Mouse (Mus musculus) heart, postnatal 0 days (tissue): ENCODE data around the gene Tnxb. TPM values are rescaled to one million over a fixed set of nuclear protein-coding genes. Genes with fewer than 3 reads are reported as not detected.
"Not testable (repeated sequence)": the region's sequence is repeated elsewhere in the genome, so short reads cannot be mapped to it uniquely, and the experiment has no call there.

Source experiments
- ATAC-seq: fragments of 200-750 bp; cut with Nextera tagmentation; 2 replicates; pipeline ENCODE4 v1.8.0; 2017; ENCODE audit warnings: low read depth, moderate number of reproducible peaks, moderate library complexity; ENCODE audit not compliant: insufficient read depth
- DNase-seq: peaks from one replicate; pipeline ENCODE4 v3.0.0-alpha.2; 2016; ENCODE audit warnings: low spot score
- H3K27ac ChIP-seq: fragments of 300-500 bp; sonication (generic); 2 replicates; pipeline ENCODE4 v1.5.1; 2014; ENCODE audit warnings: low read depth, mild to moderate bottlenecking
- H3K27me3 ChIP-seq: fragments of 300-500 bp; sonication (generic); 2 replicates; pipeline ENCODE4 v1.6.1; 2014; ENCODE audit warnings: low read length, mixed read lengths; ENCODE audit not compliant: control insufficient read depth, insufficient read depth
- H3K36me3 ChIP-seq: fragments of 300-500 bp; sonication (generic); replicated peaks from 2 replicates; pipeline ENCODE4 v1.6.1; 2014; ENCODE audit warnings: low read length, mixed read lengths; ENCODE audit not compliant: control insufficient read depth, insufficient read depth
- H3K4me1 ChIP-seq: fragments of 300-500 bp; sonication (generic); 2 replicates; pipeline ENCODE4 v1.6.1; 2014; ENCODE audit warnings: antibody characterized with exemption; ENCODE audit not compliant: control insufficient read depth, insufficient read depth
- H3K4me2 ChIP-seq: fragments of 300-500 bp; sonication (generic); 2 replicates; pipeline ENCODE4 v1.6.1; 2014; ENCODE audit warnings: low read depth, mild to moderate bottlenecking, low read length, moderate library complexity
- H3K4me3 ChIP-seq: fragments of 300-500 bp; sonication (generic); 2 replicates; pipeline ENCODE4 v1.5.1; 2014; ENCODE audit warnings: low read depth, low read length
- H3K9ac ChIP-seq: fragments of 300-500 bp; sonication (generic); replicated peaks from 2 replicates; pipeline ENCODE4 v1.6.1; 2014; ENCODE audit warnings: low read depth, low read length, mixed read lengths
- H3K9me3 ChIP-seq: fragments of 300-500 bp; sonication (generic); replicated peaks from 2 replicates; pipeline ENCODE4 v1.6.1; 2016; ENCODE audit warnings: low read length; ENCODE audit not compliant: control insufficient read depth
- CTCF ChIP-seq: IDR thresholded peaks from 2 replicates; pipeline ENCODE4 v1.5.1; 2016; ENCODE audit warnings: antibody characterized with exemption, control low read depth, low read depth
- EP300 ChIP-seq: IDR thresholded peaks from 2 replicates; pipeline ENCODE4 v1.6.1; 2016; ENCODE audit warnings: antibody characterized with exemption, low read depth
- WGBS: fragments of 180-500 bp; shearing (Covaris S2); extraction: QIAGEN DNeasy Blood & Tissue Kit; methylation state at CpG from one replicate; pipeline ENCODE4 v1.1.7; 2014; 5-methylcytosine and 5-hydroxymethylcytosine counted together
- polyA plus RNA-seq: library from polyadenylated mRNA; unstranded; fragments of >200 nt; fragmentation: Nextera tagmentation; extraction: Ambion mirVana; gene quantifications from 2 replicates; pipeline ENCODE4 v1.2.1, GENCODE M21; 2015
- total RNA-seq: library from RNA; depleted of rRNA; stranded (reverse); fragments of >200 nt; gene quantifications from 2 replicates; pipeline ENCODE4 v1.2.3, GENCODE M21; 2014; ENCODE audit warnings: low replicate concordance

The Tnxb gene
- total and polyA plus RNA-seq, 2 experiments from 2014 or later, result 1.8 to 26.8 TPM

DNA sequence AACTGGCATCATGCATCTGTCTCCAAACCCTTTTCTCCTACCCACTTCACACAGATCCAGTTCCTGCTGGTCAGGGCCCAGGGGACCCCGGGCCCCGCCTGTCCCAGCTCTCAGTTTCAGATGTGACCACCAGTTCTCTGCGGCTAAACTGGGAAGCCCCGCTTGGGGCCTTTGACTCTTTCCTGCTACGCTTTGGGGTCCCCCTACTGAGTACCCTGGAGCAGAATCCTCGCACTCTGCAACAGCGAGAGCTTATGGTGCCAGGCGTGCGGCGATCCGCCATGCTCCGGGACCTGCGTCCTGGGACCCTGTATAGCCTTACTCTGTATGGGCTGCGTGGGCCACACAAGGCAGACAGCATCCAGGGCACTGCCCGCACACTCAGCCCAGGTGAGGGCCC lies 45.9 kb downstream of the Tnxb start:
- no peak overlapping the region for H3K4me2 ChIP-seq
- no peak overlapping the region for H3K27ac ChIP-seq
- DNase-seq, result no peak
- ATAC-seq, result no peak
- H3K36me3 ChIP-seq, result no peaks in the 10 kb centered on the region
- H3K27me3 ChIP-seq, result no peaks in the 10 kb centered on the region
- TF ChIP-seq CTCF, result no peak
- no peak for TF ChIP-seq EP300
- no peaks in the 10 kb centered on the region for H3K4me1 ChIP-seq
- WGBS, result 84% methylated on average over 15 of the region's 15 CpGs
- H3K9ac ChIP-seq, result no peak overlapping the region
- no peak overlapping the region for H3K4me3 ChIP-seq
- no peaks in the 10 kb centered on the region for H3K9me3 ChIP-seq

DNA sequence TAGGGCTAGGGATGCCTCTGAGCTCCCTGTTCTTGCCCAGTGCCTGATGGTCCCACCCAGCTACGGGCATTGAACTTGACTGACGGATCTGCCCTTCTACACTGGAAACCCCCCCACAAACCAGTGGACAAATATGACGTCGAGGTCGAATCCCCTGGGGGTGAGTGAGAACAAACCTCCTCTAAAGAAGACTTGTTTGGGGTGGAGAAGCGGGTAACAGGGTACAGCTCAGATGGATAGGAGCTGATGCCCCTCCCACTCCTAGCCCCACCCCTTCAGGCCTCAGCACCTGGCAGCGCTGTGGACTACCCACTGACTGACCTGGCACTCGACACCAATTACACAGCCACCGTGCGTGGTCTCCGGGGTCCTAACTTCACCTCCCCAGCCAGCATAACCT lies 47.1 kb downstream of the Tnxb start:
- H3K36me3 ChIP-seq, result no peaks in the 10 kb centered on the region
- no peaks in the 10 kb centered on the region for H3K9me3 ChIP-seq
- WGBS, result 76% methylated on average over 11 of the region's 11 CpGs
- no peaks in the 10 kb centered on the region for H3K4me1 ChIP-seq
- ATAC-seq, result no peak
- H3K9ac ChIP-seq, result no peak overlapping the region
- no peak for DNase-seq
- H3K4me3 ChIP-seq, result no peak overlapping the region
- H3K4me2 ChIP-seq, result no peak overlapping the region
- no peak overlapping the region for H3K27ac ChIP-seq
- no peak for TF ChIP-seq EP300
- H3K27me3 ChIP-seq, result no peaks in the 10 kb centered on the region

DNA sequence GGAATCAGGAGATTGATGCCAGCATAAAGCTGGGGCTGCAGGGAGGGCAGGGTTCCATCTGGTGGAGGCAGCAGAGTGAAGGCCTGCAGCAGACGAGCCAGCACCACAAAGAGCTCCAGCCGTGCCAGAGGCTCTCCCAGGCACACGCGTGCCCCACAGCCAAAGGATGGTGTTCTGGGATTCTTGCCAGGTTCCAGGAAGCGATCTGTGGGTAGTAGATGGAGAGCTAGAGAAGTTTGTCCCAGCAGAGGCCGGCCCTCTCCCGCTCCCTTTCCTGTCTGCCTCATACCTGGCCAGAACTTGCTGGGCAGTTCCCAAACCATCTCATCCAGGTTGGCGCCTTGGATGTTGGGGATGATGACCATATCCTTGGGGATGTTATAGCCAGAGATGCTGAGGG lies 49.6 kb downstream of the Tnxb start:
- not testable (repeated sequence) for DNase-seq, H3K4me3 ChIP-seq, H3K9me3 ChIP-seq, H3K27me3 ChIP-seq, H3K9ac ChIP-seq, H3K4me2 ChIP-seq, ATAC-seq, H3K36me3 ChIP-seq, H3K27ac ChIP-seq, H3K4me1 ChIP-seq
- 69% methylated on average over 7 of the region's 8 CpGs for WGBS

DNA sequence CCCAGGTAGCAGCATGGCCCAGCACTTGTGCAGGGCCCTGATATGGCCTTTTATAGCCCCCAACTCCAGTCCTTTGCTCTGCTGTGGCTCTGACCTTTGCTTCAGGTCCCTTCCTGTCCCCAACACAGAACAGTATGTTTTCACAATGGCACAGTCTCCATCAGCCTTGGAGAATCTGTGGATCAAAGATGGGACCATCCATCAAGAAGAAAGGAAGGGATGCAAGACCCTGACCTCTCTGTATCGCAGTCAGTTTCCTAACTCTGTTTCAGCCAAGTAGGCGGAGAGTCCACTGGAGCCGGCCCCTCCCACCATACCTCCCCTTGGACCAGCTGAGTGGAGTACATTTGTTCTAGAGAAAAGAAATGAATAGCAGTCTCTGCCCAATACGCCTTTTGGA lies 51.9 kb downstream of the Tnxb start:
- not testable (repeated sequence) for DNase-seq, H3K9ac ChIP-seq, H3K36me3 ChIP-seq, H3K27me3 ChIP-seq, H3K4me1 ChIP-seq, H3K4me3 ChIP-seq, H3K4me2 ChIP-seq, H3K27ac ChIP-seq, ATAC-seq, H3K9me3 ChIP-seq
- 85% methylated on average over 3 of the region's 4 CpGs for WGBS

DNA sequence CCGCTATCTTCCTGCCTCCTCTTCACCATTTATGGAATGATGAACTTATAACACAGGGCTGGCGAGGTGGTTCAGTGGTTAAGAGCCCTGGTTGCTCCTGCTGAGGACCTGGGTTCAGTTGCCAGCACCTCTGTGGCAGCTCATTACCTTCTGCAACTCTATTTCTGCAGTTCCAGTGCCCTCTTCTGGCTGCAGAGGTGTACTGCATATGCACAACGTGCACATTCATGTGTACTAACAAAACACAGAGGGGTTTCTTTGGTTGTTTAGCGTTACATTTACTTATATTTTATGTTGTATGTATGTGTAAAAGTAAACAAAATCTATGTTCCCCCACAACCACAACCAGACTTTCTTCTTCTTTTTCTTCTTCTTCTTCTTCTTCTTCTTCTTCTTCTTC lies 52.7 kb downstream of the Tnxb start:
- DNase-seq (no peak), ATAC-seq (no peak)
- Histone ChIP-seq H3K4me2 (no peak overlapping the region), H3K4me3 (no peak overlapping the region), H3K4me1 (no peaks in the 10 kb centered on the region), H3K27ac (no peak overlapping the region), H3K36me3 (no peaks in the 10 kb centered on the region), H3K27me3 (no peaks in the 10 kb centered on the region), H3K9me3 (peaks cover 5% of the 10 kb centered on the region; the same call in 1 of the 2 replicates), H3K9ac (no peak overlapping the region)
- WGBS, result 68% methylated on average over 4 of the region's 4 CpGs
- TF ChIP-seq EP300 (no peak), CTCF (no peak)

DNA sequence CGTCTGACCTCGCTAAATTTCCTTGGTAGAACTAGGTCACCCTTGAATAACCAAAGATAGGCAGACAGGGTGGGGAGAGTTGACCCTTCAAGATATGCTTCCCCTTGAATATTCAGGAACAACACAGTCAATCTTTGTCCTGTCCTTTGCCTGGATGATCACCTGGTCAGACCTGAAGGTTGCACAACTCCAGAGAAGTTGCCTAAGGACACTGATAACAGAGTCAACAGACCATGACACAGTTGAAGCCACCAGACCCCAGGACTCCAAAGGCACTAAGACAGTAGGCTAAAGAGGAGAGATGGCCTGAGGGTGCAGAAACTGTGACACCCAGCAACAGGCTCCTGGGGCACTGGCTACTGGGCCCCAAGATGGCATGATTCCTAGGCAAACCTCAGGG lies 57.6 kb downstream of the Tnxb start:
- peaks cover 3% of the 10 kb centered on the region; the same call in 1 of the 2 replicates for H3K9me3 ChIP-seq
- H3K36me3 ChIP-seq, result no peaks in the 10 kb centered on the region
- no peak for TF ChIP-seq EP300
- no peak for TF ChIP-seq CTCF
- DNase-seq (no peak), ATAC-seq (no peak)
- no peak overlapping the region for H3K27ac ChIP-seq
- whole genome bisulfite sequencing, result 84% methylated on average over 2 of the region's 2 CpGs
- no peak overlapping the region for H3K9ac ChIP-seq
- no peak overlapping the region for H3K4me2 ChIP-seq
- no peaks in the 10 kb centered on the region for H3K27me3 ChIP-seq
- no peaks in the 10 kb centered on the region for H3K4me1 ChIP-seq
- no peak overlapping the region for H3K4me3 ChIP-seq

DNA sequence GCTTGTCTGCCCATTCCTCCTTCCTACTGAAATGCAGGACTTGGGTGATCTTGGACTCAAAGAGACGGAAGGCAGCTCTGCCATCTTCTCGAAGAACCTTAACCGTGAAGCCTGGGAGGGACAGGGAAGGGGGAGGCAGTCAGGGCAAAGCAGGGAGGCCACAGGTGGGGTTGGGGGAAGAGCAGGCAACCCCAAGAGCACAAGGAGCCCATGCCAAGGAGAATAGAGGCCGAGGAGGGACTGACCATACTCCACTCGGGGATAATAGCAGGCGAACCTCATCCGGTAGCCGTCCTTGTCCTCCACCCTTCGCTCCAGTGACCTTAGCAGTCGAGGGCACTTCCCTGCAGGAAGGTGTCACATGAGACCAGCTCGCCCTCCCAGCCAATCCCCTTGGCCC lies 58.8 kb downstream of the Tnxb start:
- DNase-seq, H3K4me3 ChIP-seq, ATAC-seq, H3K9ac ChIP-seq, H3K9me3 ChIP-seq, H3K36me3 ChIP-seq, H3K27ac ChIP-seq, H3K4me1 ChIP-seq, H3K27me3 ChIP-seq, H3K4me2 ChIP-seq: not testable (repeated sequence)
- WGBS, result 70% methylated on average over 10 of the region's 11 CpGs

DNA sequence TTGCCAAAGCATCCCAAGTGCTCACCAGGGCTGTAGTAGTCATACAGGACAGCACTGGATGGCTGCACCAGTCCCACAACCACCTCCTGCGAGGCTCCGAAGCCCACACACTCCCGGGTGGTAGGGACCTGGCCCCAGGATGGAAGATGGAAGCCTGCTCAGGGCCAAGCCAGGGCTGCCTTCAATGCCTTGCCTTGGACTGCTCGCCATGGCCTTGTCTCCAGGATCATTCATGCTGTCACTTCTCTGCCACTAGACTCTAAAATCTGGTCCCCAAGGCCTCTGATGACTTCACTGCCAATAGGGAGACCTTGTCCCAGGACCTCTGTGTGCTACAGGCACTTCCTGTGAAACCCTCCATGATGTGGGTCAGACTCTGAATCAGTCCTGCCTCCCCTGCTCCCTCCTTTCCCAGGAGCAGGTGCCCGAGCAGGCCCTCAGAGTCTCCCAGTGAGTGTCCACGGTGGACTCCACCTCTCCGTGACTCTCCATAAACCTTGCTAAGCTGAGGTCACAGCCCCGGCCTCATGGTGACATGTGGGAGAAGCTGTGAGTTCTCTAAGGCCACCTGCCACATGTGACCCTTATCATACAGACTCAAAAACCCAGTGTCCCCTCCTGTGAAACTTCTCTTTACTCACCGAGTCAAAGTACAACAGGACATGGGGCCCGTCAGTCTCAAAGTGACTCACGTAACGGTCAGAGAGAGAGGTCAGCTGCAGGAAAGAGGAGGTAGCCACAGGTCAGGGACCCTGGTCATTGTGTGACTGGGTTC lies 59.6 kb downstream of the Tnxb start:
- H3K9ac ChIP-seq, ATAC-seq, H3K36me3 ChIP-seq, DNase-seq, H3K27me3 ChIP-seq, H3K27ac ChIP-seq, H3K9me3 ChIP-seq, H3K4me2 ChIP-seq, H3K4me1 ChIP-seq, H3K4me3 ChIP-seq: not testable (repeated sequence)
- 77% methylated on average over 10 of the region's 12 CpGs for WGBS
